Mouse (Mus musculus) liver, embryonic 14.5 days (tissue): ENCODE results near the gene Coro1b. TPM values are rescaled to one million over a fixed set of nuclear protein-coding genes. Genes with fewer than 3 reads are reported as not detected.

Experiments used
- ATAC-seq: fragments of 200-750 bp; cut with Nextera tagmentation; 2 replicates; pipeline ENCODE4 v1.8.0; 2017; ENCODE audit warnings: moderate number of reproducible peaks, mild to moderate bottlenecking, moderate library complexity; ENCODE audit not compliant: insufficient read depth
- DNase-seq, 3 experiments: peaks; one replicate each; pipeline ENCODE4 v3.0.0-alpha.2; 2012 to 2013; ENCODE audit warnings: low read depth in 3 of 3, low spot score in 3 of 3
- H3K27ac ChIP-seq: fragments of 300-500 bp; sonication (generic); 2 replicates; pipeline ENCODE4 v1.5.1; 2014; ENCODE audit warnings: moderate library complexity, mild to moderate bottlenecking, control low read depth, inconsistent platforms
- H3K27me3 ChIP-seq: fragments of 300-500 bp; sonication (generic); 2 replicates; pipeline ENCODE4 v1.6.1; 2014; ENCODE audit warnings: mild to moderate bottlenecking, low read length, moderate library complexity; ENCODE audit not compliant: control insufficient read depth, insufficient read depth
- H3K36me3 ChIP-seq: fragments of 300-500 bp; sonication (generic); replicated peaks from 2 replicates; pipeline ENCODE4 v1.6.1; 2014; ENCODE audit warnings: low read depth; ENCODE audit not compliant: control insufficient read depth, insufficient read depth
- H3K4me1 ChIP-seq, 2 experiments: fragments of 200-500 bp in 1 of 2; fragments of 300-500 bp in 1 of 2; sonication (generic) in 1 of 2; replicated peaks; 2 replicates each; pipeline ENCODE4 v1.6.1; 2012 to 2014; ENCODE audit warnings: antibody characterized with exemption in 1 of 2, inconsistent platforms in 1 of 2, low read length in 1 of 2; ENCODE audit not compliant: control insufficient read depth in 2 of 2, insufficient read depth in 2 of 2
- H3K4me2 ChIP-seq: fragments of 300-500 bp; sonication (generic); 2 replicates; pipeline ENCODE4 v1.6.1; 2014; ENCODE audit warnings: low read depth, mild to moderate bottlenecking, control low read depth, moderate library complexity
- H3K4me3 ChIP-seq, 2 experiments: fragments of 200-500 bp in 1 of 2; fragments of 300-500 bp in 1 of 2; sonication (generic) in 1 of 2; 2 replicates each; pipeline ENCODE4 v1.5.1; 2012 to 2014; ENCODE audit warnings: low read depth in 2 of 2, low read length in 2 of 2, mild to moderate bottlenecking in 2 of 2, control low read depth in 1 of 2, inconsistent platforms in 1 of 2, moderate library complexity in 1 of 2; ENCODE audit not compliant: insufficient read depth in 1 of 2
- H3K9ac ChIP-seq: fragments of 300-500 bp; sonication (generic); replicated peaks from 2 replicates; pipeline ENCODE4 v1.6.1; 2014; ENCODE audit warnings: mild to moderate bottlenecking, control low read depth, moderate library complexity
- H3K9me3 ChIP-seq: fragments of 300-500 bp; sonication (generic); 2 replicates; pipeline ENCODE4 v1.6.1; 2016; ENCODE audit warnings: low read length, mixed read lengths; ENCODE audit not compliant: control insufficient read depth
- CTCF ChIP-seq: IDR thresholded peaks from 2 replicates; pipeline ENCODE4 v1.5.1; 2016; ENCODE audit warnings: antibody characterized with exemption, low read depth, control low read depth
- EP300 ChIP-seq: IDR thresholded peaks from 2 replicates; pipeline ENCODE4 v1.6.1; 2016; ENCODE audit warnings: antibody characterized with exemption, low read depth
- WGBS: fragments of 180-500 bp; shearing (Covaris S2); extraction: QIAGEN DNeasy Blood & Tissue Kit; methylation state at CpG from one replicate; pipeline ENCODE4 v1.1.7; 2014; ENCODE audit not compliant: insufficient replicate concordance; 5-methylcytosine and 5-hydroxymethylcytosine counted together
- polyA plus RNA-seq, 2 experiments: library from polyadenylated mRNA; depleted of rRNA in 1 of 2; stranded (reverse) in 1 of 2; unstranded in 1 of 2; fragments of >200 nt; fragmentation: Nextera tagmentation in 1 of 2; extraction: Ambion mirVana in 1 of 2; gene quantifications; 2 replicates each; pipeline versions ENCODE4 v1.2.1 to v1.2.3; 2012 to 2014

The Coro1b gene
- polyA plus RNA-seq, 2 experiments, result 57.5 to 59.2 TPM

- 67% methylated on average over 7 of the region's 7 CpGs for WGBS
These were observed 21.5 kb upstream of the Coro1b start for GRCm38 (mm10) chr19:4126759-4127495.

GRCm38 (mm10) chr19:4129462-4129861 is 19.0 kb upstream of the Coro1b start:
- H3K9ac ChIP-seq, result no peak overlapping the region
- H3K27me3 ChIP-seq, result no peaks in the 10 kb centered on the region

More at GRCm38 (mm10) chr19:4126759-4127495, 21.5 kb upstream of the Coro1b start:
- Histone ChIP-seq H3K9ac (peak overlapping the region; percentile 93), H3K9me3 (no peaks in the 10 kb centered on the region), H3K4me1 (peaks cover 54 to 57% of the 10 kb centered on the region in 2 experiments), H3K36me3 (peaks cover 20% of the 10 kb centered on the region), H3K4me3 (peak overlapping the region; percentile 96), H3K27ac (peak overlapping the region; percentile 82), H3K4me2 (peak overlapping the region; percentile 68), H3K27me3 (no peaks in the 10 kb centered on the region)
- DNase-seq, result no peak
- TF ChIP-seq CTCF, result 0 out of 2 replicates have a peak, but pooled peaks have one; percentile 5
- no peak for TF ChIP-seq EP300
- ATAC-seq, result no peak

GRCm38 (mm10) chr19:4130106-4130505 is 18.3 kb upstream of the Coro1b start:
- Histone ChIP-seq H3K9me3 (no peaks in the 10 kb centered on the region), H3K4me2 (peak overlapping the region; percentile 78), H3K27me3 (no peaks in the 10 kb centered on the region), H3K9ac (peak overlapping the region; percentile 80), H3K27ac (peak overlapping the region; percentile 77), H3K4me3 (peak overlapping the region; percentile 42 to 69), H3K4me1 (peaks cover 28 to 37% of the 10 kb centered on the region in 2 experiments), H3K36me3 (peaks cover 29% of the 10 kb centered on the region)
- TF ChIP-seq EP300, result no peak
- TF ChIP-seq CTCF, result no peak
- ATAC-seq (no peak), DNase-seq (no peak)
- 70% methylated on average over 4 of the region's 4 CpGs for WGBS

More at GRCm38 (mm10) chr19:4129462-4129861, 19.0 kb upstream of the Coro1b start:
- Histone ChIP-seq H3K4me1 (peaks cover 34 to 40% of the 10 kb centered on the region in 2 experiments), H3K4me2 (peak overlapping the region; percentile 78), H3K27ac (peak overlapping the region; percentile 77), H3K9me3 (no peaks in the 10 kb centered on the region), H3K36me3 (peaks cover 29% of the 10 kb centered on the region), H3K4me3 (no peak overlapping the region)
- DNase-seq (no peak), ATAC-seq (no peak)
- no peak for TF ChIP-seq CTCF
- TF ChIP-seq EP300, result no peak
- 91% methylated on average over 7 of the region's 7 CpGs for WGBS

- TF ChIP-seq CTCF, result no peak
- no peak for TF ChIP-seq EP300
- H3K4me3 ChIP-seq, result peak overlapping the region; percentile 69 to 97
- WGBS, result 13% methylated on average over 5 of the region's 5 CpGs
- H3K27ac ChIP-seq, result peak overlapping the region; percentile 77
- H3K4me2 ChIP-seq, result peak overlapping the region; percentile 78
- H3K9ac ChIP-seq, result peak overlapping the region; percentile 80
- H3K27me3 ChIP-seq, result no peaks in the 10 kb centered on the region
- H3K4me1 ChIP-seq, result peaks cover 28 to 38% of the 10 kb centered on the region in 2 experiments
- ATAC-seq (peak; percentile 83), DNase-seq (peak in 2 of 3 experiments; percentile 61 to 63)
- H3K9me3 ChIP-seq, result no peaks in the 10 kb centered on the region
- H3K36me3 ChIP-seq, result peaks cover 29% of the 10 kb centered on the region
These were observed 17.3 kb upstream of the Coro1b start for GRCm38 (mm10) chr19:4131075-4131474.

- WGBS, result 78% methylated on average over 2 of the region's 2 CpGs
- TF ChIP-seq CTCF (peak; percentile 78), EP300 (no peak)
- no peak for DNase-seq
- H3K27ac ChIP-seq, result peak overlapping the region; percentile 77
- ATAC-seq, result peak; percentile 42; the same call in 1 of the 2 replicates
- H3K36me3 ChIP-seq, result peaks cover 29% of the 10 kb centered on the region
- H3K9me3 ChIP-seq, result no peaks in the 10 kb centered on the region
- H3K27me3 ChIP-seq, result no peaks in the 10 kb centered on the region
- no peak overlapping the region; a peak in 1 of 4 replicates for H3K4me3 ChIP-seq
- H3K4me1 ChIP-seq, result peaks cover 28 to 33% of the 10 kb centered on the region in 2 experiments
- peak overlapping the region; percentile 80 for H3K9ac ChIP-seq
- H3K4me2 ChIP-seq, result peak overlapping the region; percentile 78
These were observed 16.7 kb upstream of the Coro1b start for GRCm38 (mm10) chr19:4131768-4132167.
